Mouse (Mus musculus): Measurements from ENCODE around the gene Papln.

DNA sequence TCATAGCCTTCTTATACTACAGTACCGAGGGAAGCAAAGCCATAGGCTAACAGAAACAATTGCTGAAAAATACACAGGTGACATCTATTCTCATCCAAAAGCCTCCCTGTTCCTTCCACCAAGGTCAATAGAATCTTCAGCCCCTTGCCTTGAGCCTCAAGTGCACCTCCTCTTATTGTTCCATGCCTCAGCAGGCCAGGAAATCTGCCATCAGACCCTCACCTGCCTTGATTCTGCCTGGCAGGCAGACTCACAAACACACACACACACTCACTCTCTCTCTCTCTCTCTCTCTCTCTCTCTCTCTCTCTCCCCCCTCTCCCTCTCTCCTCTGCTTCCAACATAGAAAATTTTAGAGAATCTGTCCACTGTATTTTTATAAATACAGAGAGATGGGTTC is 44.0 kb upstream of the Papln start:
- TF ChIP-seq CTCF (conservative IDR thresholded peaks at IDR 0.05; ENCODE audit: insufficient read depth, insufficient read length, low read depth, low read length) (no peak), POLR2A (IDR thresholded peaks at IDR 0.05; ENCODE audit: low read depth, low read length) (no peak)

Measured in kidney, adult 2 months (tissue).